Mouse (Mus musculus): Measurements from ENCODE around the gene Tmprss9. TPM values are rescaled to one million over a fixed set of nuclear protein-coding genes. Genes with fewer than 3 reads are reported as not detected.

Gene Tmprss9
- total and polyA plus RNA-seq, 3 experiments: 0.15 to 0.25 TPM; not detected in 1

GRCm38 (mm10) chr10:80823316-80823715, 48.3 kb upstream of the Tmprss9 start:
- no peak overlapping the region for H3K27ac ChIP-seq (ENCODE audit: control insufficient read depth, low read depth, low read length)
- TF ChIP-seq ELF1 (IDR thresholded peaks at IDR 0.05; ENCODE audit: low read depth, low read length) (no peak), GATA1 (IDR thresholded peaks at IDR 0.05; ENCODE audit: low read depth, low read length) (no peak), ZKSCAN1 (IDR thresholded peaks at IDR 0.05; ENCODE audit: low read depth, low read length) (no peak), POLR2AphosphoS5 (IDR thresholded peaks at IDR 0.05; ENCODE audit: borderline replicate concordance, low read depth, low read length) (no peak), CTCF (IDR thresholded peaks at IDR 0.05 in 2 of 3, conservative IDR thresholded peaks at IDR 0.05 in 1 of 3; ENCODE audit: control insufficient read depth in 1 of 3, insufficient read depth in 1 of 3, low read depth in 2 of 3, low read length in 3 of 3, poor library complexity in 1 of 3, severe bottlenecking in 1 of 3) (0 out of 6 replicates have a peak, but pooled peaks of 1 of the 3 experiments have one; percentile 6), CHD1 (IDR thresholded peaks at IDR 0.05; ENCODE audit: low read depth, low read length) (0 out of 2 replicates have a peak, but pooled peaks have one; percentile 18)

GRCm38 (mm10) chr10:80823847-80824643, 47.6 kb upstream of the Tmprss9 start:
- Histone ChIP-seq H3K27ac (ENCODE audit: control insufficient read depth, low read depth, low read length) (peak overlapping the region; percentile 76), H3K4me1 (ENCODE audit: control insufficient read depth in 1 of 2, insufficient read depth in 2 of 2, low read length in 2 of 2) (peaks cover 7 to 25% of the 10 kb centered on the region in 2 experiments; a peak in 3 of 4 replicates), H3K79me2 (ENCODE audit: control insufficient read depth, insufficient read depth, low read length, poor library complexity) (peaks cover 20% of the 10 kb centered on the region), H3K27me3 (ENCODE audit: control insufficient read depth in 1 of 2, insufficient read depth in 2 of 2, low read length in 2 of 2) (no peaks in the 10 kb centered on the region), H3K4me3 (ENCODE audit: control insufficient read depth in 1 of 2, insufficient read depth in 1 of 2, low read depth in 2 of 2, low read length in 2 of 2) (peak overlapping the region; percentile 41 to 69), H3K9me3 (replicated peaks; ENCODE audit: insufficient read depth, low read length) (no peaks in the 10 kb centered on the region), H3K9ac (ENCODE audit: control insufficient read depth, low read depth, low read length, poor library complexity, severe bottlenecking) (peak overlapping the region; percentile 53), H3K36me3 (ENCODE audit: control insufficient read depth in 1 of 2, insufficient read depth in 2 of 2, low read length in 2 of 2) (peaks cover 0 to 20% of the 10 kb centered on the region in 2 experiments; a peak in 2 of 4 replicates)
- DNase-seq (ENCODE audit: low read depth, low spot score): peak; percentile 74
- TF ChIP-seq ZKSCAN1 (IDR thresholded peaks at IDR 0.05; ENCODE audit: low read depth, low read length) (0 out of 2 replicates have a peak, but pooled peaks have one; percentile 12), ZMIZ1 (IDR thresholded peaks at IDR 0.05; ENCODE audit: low read depth, low read length) (peak; percentile 67), ZNF384 (IDR thresholded peaks at IDR 0.05; ENCODE audit: low read depth, low read length) (no peak), MYB (IDR thresholded peaks at IDR 0.05; ENCODE audit: low read depth, low read length) (no peak), NRF1 (IDR thresholded peaks at IDR 0.05; ENCODE audit: insufficient read depth, low read depth, low read length, poor library complexity, severe bottlenecking) (no peak), MAFK (IDR thresholded peaks at IDR 0.05; ENCODE audit: borderline replicate concordance, low read depth, low read length) (no peak), EP300 (IDR thresholded peaks at IDR 0.05; ENCODE audit: low read depth in 1 of 2, low read length in 2 of 2) (peak in 1 of 2 experiments; percentile 40; a peak in 1 of 4 replicates), ELF1 (IDR thresholded peaks at IDR 0.05; ENCODE audit: low read depth, low read length) (peak; percentile 60; the same call in 1 of the 2 replicates), GATA1 (IDR thresholded peaks at IDR 0.05; ENCODE audit: low read depth, low read length) (no peak), RCOR1 (IDR thresholded peaks at IDR 0.05; ENCODE audit: low read depth, low read length) (0 out of 2 replicates have a peak, but pooled peaks have one; percentile 23), MYC (IDR thresholded peaks at IDR 0.05; ENCODE audit: low read depth, low read length) (peak; percentile 24; the same call in 1 of the 2 replicates), CTCF (IDR thresholded peaks at IDR 0.05 in 2 of 3, conservative IDR thresholded peaks at IDR 0.05 in 1 of 3; ENCODE audit: control insufficient read depth in 1 of 3, insufficient read depth in 1 of 3, low read depth in 2 of 3, low read length in 3 of 3, poor library complexity in 1 of 3, severe bottlenecking in 1 of 3) (no peak), POLR2A (IDR thresholded peaks at IDR 0.05; ENCODE audit: control insufficient read depth in 1 of 2, insufficient read depth in 1 of 2, low read depth in 1 of 2, low read length in 2 of 2, poor library complexity in 1 of 2) (peak; percentile 33 to 43; a peak in 1 of 4 replicates), MEF2A (IDR thresholded peaks at IDR 0.05; ENCODE audit: extremely low read depth, insufficient replicate concordance, low read depth, low read length, poor library complexity, severe bottlenecking) (no peak), USF1 (IDR thresholded peaks at IDR 0.05; ENCODE audit: low read depth, low read length) (no peak), RAD21 (IDR thresholded peaks at IDR 0.05; ENCODE audit: low read depth, low read length) (no peak), TAL1 (IDR thresholded peaks at IDR 0.05; ENCODE audit: low read length) (no peak), NELFE (IDR thresholded peaks at IDR 0.05; ENCODE audit: low read depth, low read length) (peak; percentile 36; the same call in 1 of the 2 replicates), CHD1 (IDR thresholded peaks at IDR 0.05; ENCODE audit: low read depth, low read length) (0 out of 2 replicates have a peak, but pooled peaks have one; percentile 31), POLR2AphosphoS5 (IDR thresholded peaks at IDR 0.05; ENCODE audit: borderline replicate concordance, low read depth, low read length) (no peak), MAZ (IDR thresholded peaks at IDR 0.05; ENCODE audit: low read depth, low read length) (0 out of 2 replicates have a peak, but pooled peaks have one; percentile 23), SIN3A (IDR thresholded peaks at IDR 0.05; ENCODE audit: low read length) (peak; percentile 39), TBP (IDR thresholded peaks at IDR 0.05; ENCODE audit: low read depth, low read length) (peak; percentile 16)

More at GRCm38 (mm10) chr10:80823316-80823715, 48.3 kb upstream of the Tmprss9 start:
- H3K4me1 ChIP-seq (ENCODE audit: control insufficient read depth in 1 of 2, insufficient read depth in 2 of 2, low read length in 2 of 2): peaks cover 7 to 26% of the 10 kb centered on the region in 2 experiments
- DNase-seq (ENCODE audit: low read depth, low spot score): no peak
- H3K36me3 ChIP-seq (ENCODE audit: control insufficient read depth in 1 of 2, insufficient read depth in 2 of 2, low read length in 2 of 2): peaks cover 0 to 20% of the 10 kb centered on the region in 2 experiments; a peak in 2 of 4 replicates
- peaks cover 17% of the 10 kb centered on the region for H3K79me2 ChIP-seq (ENCODE audit: control insufficient read depth, insufficient read depth, low read length, poor library complexity)
- H3K27me3 ChIP-seq (ENCODE audit: control insufficient read depth in 1 of 2, insufficient read depth in 2 of 2, low read length in 2 of 2): no peaks in the 10 kb centered on the region
- H3K4me3 ChIP-seq (ENCODE audit: control insufficient read depth in 1 of 2, insufficient read depth in 1 of 2, low read depth in 2 of 2, low read length in 2 of 2): no peak overlapping the region
- no peak overlapping the region for H3K9ac ChIP-seq (ENCODE audit: control insufficient read depth, low read depth, low read length, poor library complexity, severe bottlenecking)
- no peaks in the 10 kb centered on the region for H3K9me3 ChIP-seq (replicated peaks; ENCODE audit: insufficient read depth, low read length)
